Mouse (Mus musculus) left cerebral cortex, postnatal 25 days (tissue): Measurements from ENCODE around the gene Cox4i1. TPM values are rescaled to one million over a fixed set of nuclear protein-coding genes. Genes with fewer than 3 reads are reported as not detected.
"Not testable (repeated sequence)": the region's sequence is repeated elsewhere in the genome, so short reads cannot be mapped to it uniquely, and the experiment has no call there.

ENCODE experiments used
- DNase-seq, 2 experiments: peaks; one replicate each; pipeline ENCODE4 v3.0.0; 2022; ENCODE audit warnings: low spot score in 2 of 2, mixed read lengths in 1 of 2
- intact Hi-C: fragments of 180-260 bp; cut with DNase I; formaldehyde crosslinking; loops from one replicate; pipeline ENCODE4 v1.15.1; 2025
- total RNA-seq, 2 experiments: library from RNA; stranded (reverse); gene quantifications; 2 replicates each; pipeline ENCODE4 v1.2.3; 2021

The Cox4i1 gene
- total RNA-seq, 2 experiments from 2014 or later, result 1,169 to 1,197 TPM

GRCm38 (mm10) chr8:120656322-120657052, 11.5 kb upstream of the Cox4i1 start:
- DNase-seq, result no peak
- intact Hi-C loops, result no loop called here

- no peak for DNase-seq
- intact Hi-C loops, result no loop called here
Measured at GRCm38 (mm10) chr8:120657415-120657814, 10.6 kb upstream of the Cox4i1 start.

- no peak for DNase-seq
- intact Hi-C loops, result no loop called here
Measured at GRCm38 (mm10) chr8:120664566-120664965, 3.5 kb upstream of the Cox4i1 start.

GRCm38 (mm10) chr8:120665726-120666455, 2.1 kb upstream of the Cox4i1 start:
- intact Hi-C loops, result no loop called here
- no peak for DNase-seq

- intact Hi-C loops, result no loop called here
- DNase-seq, result no peak
Measured at GRCm38 (mm10) chr8:120666807-120667470, 1.1 kb upstream of the Cox4i1 start.

- no peak for DNase-seq
- intact Hi-C loops, result no loop called here
Measured at GRCm38 (mm10) chr8:120668374-120668905, 418 bp downstream of the Cox4i1 start, which contains the start of gene Emc8. Emc8 (minus strand) TSS chr8:120668573.

- DNase-seq, result no peak
- intact Hi-C loops, result loop anchor here (10.0 kb wide), 1 partner anchor 893 kb away; no protein-coding TSS in a partner anchor
Measured at GRCm38 (mm10) chr8:120671775-120672174, 3.8 kb downstream of the Cox4i1 start.

- intact Hi-C loops, result loop anchor here (10.0 kb wide), 1 partner anchor 892 kb away; no protein-coding TSS in a partner anchor
- no peak for DNase-seq
Measured at GRCm38 (mm10) chr8:120672626-120673229, 4.7 kb downstream of the Cox4i1 start.

GRCm38 (mm10) chr8:120673298-120673697, 5.3 kb downstream of the Cox4i1 start:
- DNase-seq, result peak in 1 of 2 experiments; percentile 62
- intact Hi-C loops, result loop anchor here (10.0 kb wide), 1 partner anchor 892 kb away; no protein-coding TSS in a partner anchor

- DNase-seq, result no peak
- intact Hi-C loops, result loop anchor here (10.0 kb wide), 1 partner anchor 889 kb away; no protein-coding TSS in a partner anchor
Measured at GRCm38 (mm10) chr8:120675718-120676117, 7.7 kb downstream of the Cox4i1 start.

- intact Hi-C loops, result loop anchor here (1.0 to 10.0 kb wide), 3 partner anchors 118 to 886 kb away; no protein-coding TSS in a partner anchor
- DNase-seq, result peak; percentile 86 to 88
Measured at GRCm38 (mm10) chr8:120678447-120678846, 10.4 kb downstream of the Cox4i1 start.

GRCm38 (mm10) chr8:120679629-120680387, 11.8 kb downstream of the Cox4i1 start:
- intact Hi-C loops, result loop anchor here (2.0 to 10.0 kb wide), 2 partner anchors 413 to 885 kb away; no protein-coding TSS in a partner anchor
- DNase-seq, result no peak

GRCm38 (mm10) chr8:120680405-120680804, 12.4 kb downstream of the Cox4i1 start:
- peak in 1 of 2 experiments; percentile 42 for DNase-seq
- intact Hi-C loops, result not testable (repeated sequence)

GRCm38 (mm10) chr8:120681113-120681512, 13.1 kb downstream of the Cox4i1 start:
- intact Hi-C loops, result no loop called here
- no peak for DNase-seq

GRCm38 (mm10) chr8:120683602-120684001, 15.6 kb downstream of the Cox4i1 start:
- intact Hi-C loops, result no loop called here
- DNase-seq, result peak; percentile 31 to 53

- intact Hi-C loops, result no loop called here
- no peak for DNase-seq
Measured at GRCm38 (mm10) chr8:120684082-120684481, 16.1 kb downstream of the Cox4i1 start.

GRCm38 (mm10) chr8:120685097-120685496, 17.1 kb downstream of the Cox4i1 start:
- no peak for DNase-seq
- intact Hi-C loops, result no loop called here

- intact Hi-C loops, result no loop called here
Measured at GRCm38 (mm10) chr8:120685591-120685990, 17.6 kb downstream of the Cox4i1 start.

GRCm38 (mm10) chr8:120686051-120686450, 18.0 kb downstream of the Cox4i1 start:
- intact Hi-C loops, result no loop called here
- DNase-seq, result peak; percentile 33 to 37

More at GRCm38 (mm10) chr8:120685591-120685990, 17.6 kb downstream of the Cox4i1 start:
- no peak for DNase-seq
